Mouse (Mus musculus) olfactory bulb, adult 2 months (tissue): ENCODE measurements around the gene Sema6c. TPM values are rescaled to one million over a fixed set of nuclear protein-coding genes. Genes with fewer than 3 reads are reported as not detected.

Experiments used
- H3K27ac ChIP-seq: fragments of 200-500 bp; 2 replicates; pipeline ENCODE4 v1.5.1; 2012; ENCODE audit warnings: low read depth, low read length; ENCODE audit not compliant: insufficient read depth
- H3K4me1 ChIP-seq: fragments of 200-500 bp; 2 replicates; pipeline ENCODE4 v1.6.1; 2012; ENCODE audit warnings: low read length; ENCODE audit not compliant: control insufficient read depth, insufficient read depth
- H3K4me3 ChIP-seq: fragments of 200-500 bp; 2 replicates; pipeline ENCODE4 v1.5.1; 2012; ENCODE audit warnings: mild to moderate bottlenecking, low read depth, low read length, moderate library complexity; ENCODE audit not compliant: insufficient read depth
- CTCF ChIP-seq: fragments of 200-500 bp; IDR thresholded peaks from 2 replicates; pipeline ENCODE4 v1.5.1; 2012; ENCODE audit warnings: low read depth, mild to moderate bottlenecking, low read length, moderate library complexity; ENCODE audit not compliant: insufficient read depth
- POLR2A ChIP-seq: fragments of 200-500 bp; IDR thresholded peaks from 2 replicates; pipeline ENCODE4 v1.6.1; 2012; ENCODE audit warnings: mild to moderate bottlenecking, low read depth, low read length, moderate library complexity; ENCODE audit not compliant: insufficient read depth
- WGBS: fragments of 180-500 bp; shearing (Covaris S2); methylation state at CpG from one replicate; pipeline ENCODE4 v1.1.7; 2018; 5-methylcytosine and 5-hydroxymethylcytosine counted together
- polyA plus RNA-seq: library from polyadenylated mRNA; stranded (reverse); fragments of >200 nt; gene quantifications from 2 replicates; pipeline ENCODE4 v1.2.4, GENCODE M21; 2012; ENCODE audit warnings: low replicate concordance; ENCODE audit not compliant: missing spikeins, insufficient read depth, insufficient read length

Gene Sema6c
- polyA plus RNA-seq, 1 experiment, result not detected

- peak within 1 kb of the TSS; percentile 94 for H3K27ac ChIP-seq
- H3K4me3 ChIP-seq, result peak within 1 kb of the TSS; percentile 91
- under 1% methylated on average over 54 of the region's 56 CpGs for WGBS
- no peaks in the 10 kb centered on the region for H3K4me1 ChIP-seq
- TF ChIP-seq CTCF (peak; percentile 32; the same call in 1 of the 2 replicates), POLR2A (no peak)
Measured at GRCm38 (mm10) chr3:95217255-95218134, 57.2 kb downstream of the Sema6c start, which contains the start of gene Gabpb2. Gene Gabpb2 (minus strand): TSS chr3:95217916.

DNA sequence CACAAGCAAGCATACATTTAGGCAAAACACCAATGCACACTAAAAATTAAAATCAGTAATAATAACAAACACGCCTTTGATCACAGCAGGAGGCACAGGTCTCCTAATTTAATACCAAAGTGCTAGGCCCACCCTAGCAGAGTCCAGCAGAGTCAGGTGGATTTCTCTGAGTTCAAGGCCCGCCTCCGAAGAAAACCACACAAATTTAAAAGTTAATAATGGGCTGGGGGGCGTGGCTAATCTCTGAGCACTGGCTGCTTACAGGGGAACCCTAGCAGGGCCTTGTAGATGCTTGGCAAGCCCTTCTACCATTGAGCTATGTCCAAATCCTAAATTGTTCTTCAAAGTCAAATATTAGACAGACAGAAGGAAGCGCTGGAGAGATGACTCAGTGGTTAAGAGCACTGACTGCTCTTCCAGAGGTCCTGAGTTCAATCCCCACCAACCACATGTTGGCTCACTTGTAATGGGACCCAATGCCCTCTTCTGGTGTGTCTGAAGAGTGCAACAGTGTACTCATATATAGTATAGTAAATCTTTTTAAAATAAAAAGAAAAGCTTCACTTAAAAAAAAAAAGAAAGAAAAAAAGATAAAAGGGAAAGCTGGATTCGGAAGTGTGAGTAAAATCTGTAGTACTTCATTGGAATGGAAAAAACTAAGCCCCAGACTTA is 58.3 kb downstream of the Sema6c start:
- TF ChIP-seq CTCF (no peak), POLR2A (no peak)
- WGBS, result 78% methylated on average over 6 of the region's 6 CpGs
- H3K27ac ChIP-seq, result no peak overlapping the region
- H3K4me1 ChIP-seq, result 0 out of 2 replicates have a peak, but pooled peaks cover 3% of the 10 kb centered on the region
- H3K4me3 ChIP-seq, result no peak overlapping the region

GRCm38 (mm10) chr3:95223041-95223440 is 62.8 kb downstream of the Sema6c start:
- no peak for TF ChIP-seq POLR2A
- TF ChIP-seq CTCF, result no peak
- Histone ChIP-seq H3K4me3 (no peak overlapping the region), H3K4me1 (peaks cover 7% of the 10 kb centered on the region; the same call in 1 of the 2 replicates), H3K27ac (no peak overlapping the region)
- 92% methylated on average over 2 of the region's 2 CpGs for WGBS

Other genes with a start within 250 kb of the Sema6c start
- gene Selenbp1, start 227.4 kb upstream of the Sema6c start, polyA plus RNA-seq, result not detected in 2 replicates
- gene Rfx5, start 206.4 kb upstream of the Sema6c start, polyA plus RNA-seq, result not detected in 2 replicates
- gene Pi4kb, start 185.7 kb upstream of the Sema6c start, polyA plus RNA-seq, result not detected in 2 replicates
- gene Zfp687, start 145.0 kb upstream of the Sema6c start, polyA plus RNA-seq, result 132 TPM in 1 of 2 replicates, not detected in the other
- 457 TPM in 1 of 2 replicates, not detected in the other for gene Psmd4, start 117.8 kb upstream of the Sema6c start, polyA plus RNA-seq
- not detected in 2 replicates for gene Pip5k1a, start 53.5 kb upstream of the Sema6c start, polyA plus RNA-seq
- gene Vps72, start 49.4 kb upstream of the Sema6c start, polyA plus RNA-seq, result not detected in 2 replicates
- not detected in 2 replicates for gene Tmod4, start 36.0 kb upstream of the Sema6c start, polyA plus RNA-seq
- gene Scnm1, start 26.4 kb upstream of the Sema6c start, polyA plus RNA-seq, result not detected in 2 replicates
- not detected in 2 replicates for gene Lysmd1, start 26.4 kb upstream of the Sema6c start, polyA plus RNA-seq
- not detected in 2 replicates for gene Tnfaip8l2, start 18.1 kb upstream of the Sema6c start, polyA plus RNA-seq
- not detected in 2 replicates for gene Gabpb2, start 57.5 kb downstream of the Sema6c start, polyA plus RNA-seq
- 164 TPM in 1 of 2 replicates, not detected in the other for gene Cdc42se1, start 68.3 kb downstream of the Sema6c start, polyA plus RNA-seq
- not detected in 2 replicates for gene Mllt11, start 71.7 kb downstream of the Sema6c start, polyA plus RNA-seq
- gene Gm128, start 81.1 kb downstream of the Sema6c start, polyA plus RNA-seq, result not detected in 2 replicates
- gene Bnipl, start 90.7 kb downstream of the Sema6c start, polyA plus RNA-seq, result not detected in 2 replicates
- gene Mindy1, start 120.9 kb downstream of the Sema6c start, polyA plus RNA-seq, result not detected in 2 replicates
- not detected in 2 replicates for gene Prune1, start 121.6 kb downstream of the Sema6c start, polyA plus RNA-seq
- gene Anxa9, start 146.7 kb downstream of the Sema6c start, polyA plus RNA-seq, result not detected in 2 replicates
- gene Cers2, start 154.3 kb downstream of the Sema6c start, polyA plus RNA-seq, result not detected in 2 replicates
- not detected in 2 replicates for gene Setdb1, start 196.7 kb downstream of the Sema6c start, polyA plus RNA-seq
- not detected in 2 replicates for gene 4930558C23Rik, start 242.4 kb downstream of the Sema6c start, polyA plus RNA-seq